13 mouse cellular contexts compared by ENCODE assay signal in genomic region chr8:61665021-61665420, GRCm38 (mm10).
DNase-seq lines count a peak whose midpoint lies in the region; ATAC-seq lines count a peak whose summit lies in the region.
"Had no signal": no experiment of that assay in that cellular context is flagged by ENCODE, and none has a peak within 500 bp of the region (broad histone marks: within the 10 kb centered on the region; RNA-seq: fewer than 3 reads in every experiment).

No protein-coding gene starts in this region.

- 23% methylated on average over 8 of the region's 8 CpGs for WGBS in heart, embryonic 15.5 days

- peak; percentile 18 for DNase-seq in adrenal gland, postnatal 14 days
- no peak for DNase-seq in adrenal gland, adult 8-10 months
- peak; percentile 11 to 26 for DNase-seq in spleen, postnatal 36 days (ENCODE audit: low spot score in 2 of 2)
- no peak for DNase-seq in spleen, postnatal 10 days (ENCODE audit: low spot score in 2 of 2)
- peak; percentile 58 for DNase-seq in lung, postnatal 25 days (ENCODE audit: low spot score)
- DNase-seq in right cerebral cortex, postnatal 4 days = no peak
- DNase-seq: cerebellum, postnatal 25 days; liver, embryonic 13.5 days had no signal

- ATAC-seq in heart, embryonic 15.5 days (replicated peaks; ENCODE audit: insufficient number of reproducible peaks, insufficient read depth, low FRiP score, low read depth) = peak; percentile 75
- ATAC-seq in activated CD4-positive, CD25-positive, alpha-beta regulatory T cell, adult 4 months = no peak
- ATAC-seq: forebrain, embryonic 15.5 days had no signal

- no peak overlapping the region for H3K4me3 ChIP-seq in heart, embryonic 15.5 days
- H3K4me3 ChIP-seq: forebrain, embryonic 15.5 days; layer of hippocampus, adult 2 months; liver, embryonic 13.5 days had no signal

- H3K36me3 ChIP-seq in heart, embryonic 15.5 days = peaks cover 6% of the 10 kb centered on the region
- H3K36me3 ChIP-seq: forebrain, embryonic 15.5 days; liver, embryonic 13.5 days had no signal

- no peak overlapping the region for H3K4me2 ChIP-seq in heart, embryonic 15.5 days
- H3K4me2 ChIP-seq: forebrain, embryonic 15.5 days; hindbrain, embryonic 14.5 days; liver, embryonic 13.5 days had no signal

- peak overlapping the region; percentile 51 for H3K27ac ChIP-seq in heart, embryonic 15.5 days
- H3K27ac ChIP-seq: forebrain, embryonic 15.5 days; hindbrain, embryonic 14.5 days; layer of hippocampus, adult 2 months; liver, embryonic 13.5 days had no signal

- H3K27me3 ChIP-seq in heart, embryonic 15.5 days = no peaks in the 10 kb centered on the region
- H3K27me3 ChIP-seq: forebrain, embryonic 15.5 days; liver, embryonic 13.5 days had no signal

- H3K9ac ChIP-seq in heart, embryonic 15.5 days = no peak overlapping the region
- H3K9ac ChIP-seq: forebrain, embryonic 15.5 days; hindbrain, embryonic 14.5 days; liver, embryonic 13.5 days had no signal

- peaks cover 34% of the 10 kb centered on the region for H3K4me1 ChIP-seq in heart, embryonic 15.5 days (replicated peaks)
- H3K4me1 ChIP-seq: forebrain, embryonic 15.5 days; liver, embryonic 13.5 days had no signal

- no peaks in the 10 kb centered on the region for H3K9me3 ChIP-seq in heart, embryonic 15.5 days (replicated peaks)
- H3K9me3 ChIP-seq: forebrain, embryonic 15.5 days; liver, embryonic 13.5 days had no signal

Comparison
In these comparisons a context has a peak if more than half of its experiments do, and no peak if none do; other contexts are left out.
1. DNase-seq: peak in adrenal gland, postnatal 14 days (single experiment), spleen, postnatal 36 days (2 of 2) and lung, postnatal 25 days (single experiment); none in adrenal gland, adult 8-10 months (single experiment), spleen, postnatal 10 days (0 of 2) and right cerebral cortex, postnatal 4 days (single experiment).